Mouse (Mus musculus) naive thymus-derived CD4-positive, alpha-beta T cell, adult 2 months (primary cell): ENCODE results near the gene Nr1h2.

Source experiments
- DNase-seq: peaks from one replicate; pipeline ENCODE4 v3.0.0-alpha.2; 2011; ENCODE audit warnings: low read depth

Gene Nr1h2

GRCm38 (mm10) chr7:44529518-44529917, 24.2 kb downstream of the Nr1h2 start:
- no peak for DNase-seq

GRCm38 (mm10) chr7:44527483-44528398, 26.0 kb downstream of the Nr1h2 start:
- DNase-seq, result peak; percentile 88

DNA sequence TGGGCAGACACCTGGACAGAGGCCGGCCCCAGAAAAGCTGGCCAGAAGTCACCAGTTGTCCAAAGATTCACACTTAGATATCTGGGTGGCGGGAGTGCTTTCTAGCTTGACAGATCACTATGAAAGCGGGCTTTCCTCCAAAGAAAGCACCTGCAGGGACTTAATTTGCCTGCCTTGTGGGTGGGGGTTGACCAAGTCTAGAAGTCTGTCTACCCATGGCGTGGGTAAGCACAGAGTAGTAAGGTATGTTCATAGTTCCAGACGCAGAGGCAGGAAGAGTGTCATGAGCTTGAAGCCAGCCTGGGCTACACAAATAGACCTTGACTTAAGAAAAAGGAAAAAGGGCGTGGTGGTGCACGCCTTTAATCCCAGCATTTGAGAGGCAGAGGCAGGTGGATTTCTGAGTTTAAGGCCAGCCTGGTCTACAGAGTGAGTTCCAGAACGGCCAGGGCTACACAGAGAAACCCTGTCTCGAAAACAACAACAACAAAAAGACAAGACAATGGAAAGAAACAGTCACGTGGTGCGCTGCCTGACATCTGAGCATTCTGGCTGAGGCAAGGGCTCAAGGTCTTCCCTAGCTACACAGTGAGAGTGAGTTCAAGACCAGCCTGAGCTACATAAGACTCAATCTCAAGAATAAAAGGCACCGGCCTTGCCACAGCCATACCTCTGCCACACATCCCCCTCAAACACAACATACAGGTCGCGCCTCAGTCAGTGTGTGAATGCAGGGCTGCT, 27.2 kb downstream of the Nr1h2 start:
- peak; percentile 23 for DNase-seq

DNA sequence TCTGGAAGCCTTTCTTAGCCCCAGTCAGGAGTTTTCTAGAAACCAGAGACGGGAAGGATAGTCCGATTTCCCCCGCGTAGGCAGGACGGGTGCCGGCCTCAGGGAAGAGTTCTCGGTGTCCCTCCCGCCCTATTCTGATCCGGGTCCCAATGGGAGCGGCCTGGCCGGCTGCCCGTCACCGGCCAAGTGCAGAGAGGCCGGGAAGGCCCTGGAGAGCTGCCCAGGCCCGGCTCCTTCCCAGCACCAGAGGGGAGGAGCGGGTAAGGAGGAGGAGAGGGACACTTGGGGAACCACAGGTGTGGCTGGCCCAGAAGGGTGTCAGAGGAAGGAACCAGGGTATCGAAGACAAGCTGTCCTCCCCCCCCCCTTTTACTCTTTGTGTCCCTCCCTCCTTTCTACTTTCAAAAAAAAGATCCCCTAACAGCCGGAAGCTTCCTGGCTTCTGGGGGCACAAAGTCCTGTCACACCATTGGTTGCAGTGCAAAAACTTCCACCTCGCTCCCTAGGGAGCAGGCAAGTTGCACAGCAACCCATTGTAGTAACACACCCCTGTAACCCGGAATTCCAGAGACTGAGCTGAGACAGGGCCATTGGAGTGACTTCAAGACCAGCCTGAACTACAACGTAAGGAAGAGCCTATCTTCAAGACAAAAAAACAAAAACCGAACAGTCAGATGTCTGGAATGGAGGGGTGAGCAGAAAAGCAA, 28.5 kb downstream of the Nr1h2 start:
- no peak for DNase-seq

- DNase-seq, result no peak
Observed at GRCm38 (mm10) chr7:44524502-44524901, 29.2 kb downstream of the Nr1h2 start, which contains the start of gene Mybpc2. Mybpc2 (minus strand) TSS chr7:44524656.

- DNase-seq, result no peak
Observed at GRCm38 (mm10) chr7:44523056-44523455, 30.7 kb downstream of the Nr1h2 start.

GRCm38 (mm10) chr7:44521710-44522109, 32.0 kb downstream of the Nr1h2 start:
- peak; percentile 71 for DNase-seq

GRCm38 (mm10) chr7:44520990-44521389, 32.8 kb downstream of the Nr1h2 start:
- no peak for DNase-seq

DNA sequence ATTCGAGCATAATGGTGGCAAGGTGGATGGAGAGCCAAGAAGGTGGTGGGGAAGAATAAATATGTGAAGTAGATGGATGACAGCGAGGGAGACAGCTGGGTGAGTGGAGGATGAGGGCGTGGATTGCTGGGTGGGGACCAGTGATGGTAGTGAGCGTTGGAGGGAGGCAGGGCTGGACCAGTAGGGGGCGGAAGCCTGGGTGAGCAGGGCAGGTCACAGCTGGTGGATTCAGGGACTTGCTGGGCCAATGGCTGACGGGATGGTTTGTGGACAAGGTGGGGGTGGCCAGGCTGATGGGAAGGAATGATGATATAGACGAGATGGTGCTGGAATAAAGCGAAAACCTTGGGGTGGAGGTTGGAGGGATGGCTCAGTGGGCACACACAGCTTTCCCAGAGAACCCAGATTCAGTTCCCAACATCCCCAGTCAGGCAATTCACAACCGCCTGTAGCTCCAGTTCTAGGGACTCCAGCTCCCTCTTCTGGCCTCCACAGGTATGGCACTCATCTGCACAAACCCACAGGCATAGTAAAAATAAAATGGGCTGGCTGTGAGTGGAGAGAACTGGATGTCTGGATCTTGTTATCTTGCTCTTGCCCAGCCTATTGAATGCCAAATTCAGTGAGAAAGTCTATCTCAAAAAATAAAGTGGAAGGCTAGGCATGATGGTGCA, 34.4 kb downstream of the Nr1h2 start:
- DNase-seq, result peak; percentile 28

- no peak for DNase-seq
Observed at GRCm38 (mm10) chr7:44507491-44507890, 46.3 kb downstream of the Nr1h2 start.

- peak; percentile 89 for DNase-seq
Observed at GRCm38 (mm10) chr7:44501563-44502115, 52.1 kb downstream of the Nr1h2 start.

GRCm38 (mm10) chr7:44500046-44500445, 53.7 kb downstream of the Nr1h2 start:
- DNase-seq, result no peak
